Mouse (Mus musculus) spleen, adult 2 months (tissue): ENCODE measurements around the gene Noxo1.

Source experiments
- CTCF ChIP-seq: fragments of 200-500 bp; IDR thresholded peaks from 2 replicates; pipeline ENCODE4 v1.5.1; 2011; ENCODE audit warnings: mild to moderate bottlenecking, inconsistent platforms; ENCODE audit not compliant: insufficient read depth, insufficient read length, insufficient replicate concordance; ENCODE audit errors: extremely low read depth
- POLR2A ChIP-seq: fragments of 200-500 bp; IDR thresholded peaks from 2 replicates; pipeline ENCODE4 v1.6.1; 2011; ENCODE audit warnings: low read depth, low read length, inconsistent platforms

- TF ChIP-seq CTCF (no peak), POLR2A (no peak)
These were observed 32.1 kb downstream of the Noxo1 start for GRCm38 (mm10) chr17:24728184-24728583.
